Mouse (Mus musculus) inflammation-experienced regulatory T-cells, adult 16 weeks (primary cell): Measurements from ENCODE around the gene Olfr749. TPM values are rescaled to one million over a fixed set of nuclear protein-coding genes. Genes with fewer than 3 reads are reported as not detected.

Experiments used
- polyA plus RNA-seq: library from polyadenylated mRNA; unstranded; fragments of 100-300 nt; shearing (Covaris generic); gene quantifications from one replicate; pipeline ENCODE4 v1.2.1, GENCODE M21; 2017

Gene Olfr749
- not detected for polyA plus RNA-seq

DNA sequence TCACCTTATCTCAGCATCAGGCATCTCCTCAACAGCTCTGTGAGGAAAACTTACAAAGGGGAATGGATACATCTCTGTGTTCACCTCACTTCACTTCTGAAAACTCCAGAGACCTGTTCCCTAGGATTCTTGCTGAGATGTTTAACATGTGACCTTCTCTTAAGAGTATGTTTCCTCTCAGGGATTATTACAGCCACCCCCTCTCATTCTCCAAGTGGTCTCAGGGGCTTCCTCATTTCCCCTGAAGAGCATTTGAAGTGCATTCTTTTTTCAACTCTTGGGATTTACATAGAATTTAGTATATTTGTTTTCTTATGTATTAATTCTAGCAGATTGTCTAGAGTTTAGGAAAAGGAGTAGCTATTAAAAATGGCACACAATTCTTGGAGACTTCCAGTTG, at the start of gene Olfr749:
Gene Olfr749, minus strand, starts transcription at position 101 of the 400 bp plus-strand sequence.

DNA sequence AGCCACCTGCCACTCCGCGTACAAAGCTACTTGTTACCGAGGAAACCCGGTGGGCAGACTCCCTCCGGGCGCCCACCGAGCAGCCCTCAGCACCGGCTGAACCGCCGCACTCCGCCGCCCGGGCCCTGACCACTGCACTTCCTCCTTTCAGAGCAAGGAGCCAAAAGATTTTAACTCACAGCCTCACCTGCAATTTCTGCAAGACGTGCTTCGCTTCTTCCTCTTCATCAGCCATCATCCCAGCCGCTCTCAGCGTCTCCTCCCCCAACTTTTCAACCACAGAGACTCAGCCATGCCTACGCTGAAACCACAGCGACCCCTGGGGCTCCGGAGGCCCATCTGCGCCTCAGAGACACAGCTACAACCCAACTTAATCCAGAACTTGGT, 40.4 kb upstream of the Olfr749 start, which contains the start of gene Ttc5:
Gene Ttc5, minus strand, starts transcription at position 269 of the 387 bp plus-strand sequence.

DNA sequence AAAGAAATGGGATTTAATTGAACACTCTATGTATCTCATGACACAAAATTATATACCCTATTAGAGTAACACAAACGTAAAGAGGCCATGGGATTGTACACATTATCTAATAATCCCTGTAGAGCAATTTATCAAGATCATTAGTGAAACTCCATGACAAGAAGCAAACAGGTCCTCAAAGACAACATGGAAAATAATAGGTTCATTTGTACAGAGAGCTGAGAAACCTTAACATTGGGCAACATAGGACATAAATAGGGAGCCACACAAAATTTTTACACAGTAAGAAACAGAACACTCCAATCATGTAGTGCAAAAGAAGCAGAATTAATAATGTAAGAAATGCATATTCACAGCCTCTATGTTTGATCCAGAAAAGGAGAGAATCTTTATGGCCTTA, 37.8 kb downstream of the Olfr749 start, which contains the start of gene Olfr748:
Gene Olfr748, plus strand, starts transcription at position 301 of the 400 bp plus-strand sequence.

DNA sequence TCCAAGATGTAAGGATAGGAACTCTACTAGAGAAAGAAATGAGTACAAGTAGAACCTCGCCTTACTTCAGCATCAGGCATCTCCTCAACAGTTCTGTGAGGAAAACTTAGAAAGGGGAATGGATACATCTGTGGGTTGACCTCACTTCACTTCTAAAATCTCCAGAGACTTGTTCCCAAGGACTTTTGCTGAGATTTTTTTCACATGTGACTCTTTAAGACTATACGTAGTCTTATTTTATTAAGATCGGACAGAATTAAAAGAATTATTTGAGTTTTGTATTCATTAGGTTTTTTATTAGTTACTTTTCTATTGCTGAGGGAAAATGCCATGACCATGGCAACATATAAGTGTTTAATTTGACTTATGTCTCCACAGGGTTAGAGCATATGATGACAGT, 51.8 kb downstream of the Olfr749 start, which contains the start of gene Olfr747:
Gene Olfr747, minus strand, starts transcription at position 101 of the 400 bp plus-strand sequence.

Other genes starting within 250 kb of the Olfr749 start
- not detected for gene Olfr742, start 241.5 kb downstream of the Olfr749 start, polyA plus RNA-seq
- gene Olfr743, start 223.3 kb downstream of the Olfr749 start, polyA plus RNA-seq, result not detected
- not detected for gene Olfr744, start 130.2 kb downstream of the Olfr749 start, polyA plus RNA-seq
- gene Olfr745, start 105.7 kb downstream of the Olfr749 start, polyA plus RNA-seq, result not detected
- not detected for gene Olfr746, start 98.0 kb downstream of the Olfr749 start, polyA plus RNA-seq
- gene Olfr747, start 51.9 kb downstream of the Olfr749 start, polyA plus RNA-seq, result not detected
- gene Olfr748, start 37.7 kb downstream of the Olfr749 start, polyA plus RNA-seq, result not detected
- gene Ttc5, start 40.4 kb upstream of the Olfr749 start, polyA plus RNA-seq, result 141 TPM
- gene Ccnb1ip1, start 62.6 kb upstream of the Olfr749 start, polyA plus RNA-seq, result not detected
- gene Parp2, start 62.7 kb upstream of the Olfr749 start, polyA plus RNA-seq, result 77.0 TPM
- 26.3 TPM for gene Tep1, start 125.5 kb upstream of the Olfr749 start, polyA plus RNA-seq
- gene Klhl33, start 152.4 kb upstream of the Olfr749 start, polyA plus RNA-seq, result not detected
- gene Osgep, start 179.8 kb upstream of the Olfr749 start, polyA plus RNA-seq, result 123 TPM
- gene Apex1, start 179.9 kb upstream of the Olfr749 start, polyA plus RNA-seq, result 66.0 TPM
- 17.4 TPM for gene Pip4p1, start 185.8 kb upstream of the Olfr749 start, polyA plus RNA-seq
- gene Pnp, start 186.0 kb upstream of the Olfr749 start, polyA plus RNA-seq, result 72.3 TPM
- not detected for gene Gm49342, start 199.4 kb upstream of the Olfr749 start, polyA plus RNA-seq
- gene Pnp2, start 210.9 kb upstream of the Olfr749 start, polyA plus RNA-seq, result 0.77 TPM